Mouse (Mus musculus) left cerebral cortex, postnatal 14 days (tissue): Measurements from ENCODE around the gene Srp54b. TPM values are rescaled to one million over a fixed set of nuclear protein-coding genes. Genes with fewer than 3 reads are reported as not detected.

Experiments
- total RNA-seq, 2 experiments: library from RNA; stranded (reverse); gene quantifications; 2 replicates each; pipeline ENCODE4 v1.2.3; 2021

Gene Srp54b
- total RNA-seq, 2 experiments from 2014 or later: 57.8 to 64.6 TPM

Other genes starting within 250 kb of the Srp54b start
- gene Gm20403, start 168.6 kb upstream of the Srp54b start, total RNA-seq: not detected
- gene Baz1a, start 140.8 kb upstream of the Srp54b start, total RNA-seq: 1 to 10 TPM; 2.2 to 2.7 TPM
- gene 2700097O09Rik, start 75.0 kb upstream of the Srp54b start, total RNA-seq: 1 to 10 TPM; 7.8 to 8.8 TPM
- 100 to 1,000 TPM in 1 of 2 experiments, 10 to 100 TPM in 1; 97.8 to 102 TPM for gene Srp54a, start 74.8 kb upstream of the Srp54b start, total RNA-seq
- gene Fam177a, start 30.6 kb upstream of the Srp54b start, total RNA-seq: 10 to 100 TPM; 14.9 to 25.5 TPM
- 10 to 100 TPM in 1 of 2 experiments, not detected in 1; 14.6 TPM for gene 1700047I17Rik2, start 44.5 kb downstream of the Srp54b start, total RNA-seq
- gene Srp54c, start 75.1 kb downstream of the Srp54b start, total RNA-seq: 10 to 100 TPM; 36.9 to 39.3 TPM
- 1 to 10 TPM; 7.1 to 8.7 TPM for gene 1110008L16Rik, start 144.5 kb downstream of the Srp54b start, total RNA-seq
- 10 to 100 TPM in 1 of 2 experiments, 1 to 10 TPM in 1; 10.0 to 13.5 TPM for gene Ppp2r3c, start 147.9 kb downstream of the Srp54b start, total RNA-seq
- 100 to 1,000 TPM; 139 to 142 TPM for gene Psma6, start 229.1 kb downstream of the Srp54b start, total RNA-seq